Mouse (Mus musculus): ENCODE results near the gene Gm20826.
"Not testable (repeated sequence)": the region's sequence is repeated elsewhere in the genome, so short reads cannot be mapped to it uniquely, and the experiment has no call there.

Gene Gm20826

GRCm38 (mm10) chrY:7638389-7638788 lies at the start of gene Gm20826:
Gm20826 (minus strand) TSS chrY:7638489.
- TF ChIP-seq GATA4 (IDR thresholded peaks at IDR 0.05; ENCODE audit: insufficient replicate concordance, low read length): not testable (repeated sequence)

Data from liver, adult (tissue).